Mouse (Mus musculus) thymus, postnatal 36 days (tissue): ENCODE measurements around the gene Fam205c.
A peak's percentile ranks its signal among the peaks of the same experiment; 100 is the strongest.
"Not testable (repeated sequence)": the region's sequence is repeated elsewhere in the genome, so short reads cannot be mapped to it uniquely, and the experiment has no call there.

Experiments used
- DNase-seq, 2 experiments: peaks; one replicate each; pipeline ENCODE4 v3.0.0; 2022; ENCODE audit warnings: mixed read lengths in 2 of 2

Fam205c gene

DNA sequence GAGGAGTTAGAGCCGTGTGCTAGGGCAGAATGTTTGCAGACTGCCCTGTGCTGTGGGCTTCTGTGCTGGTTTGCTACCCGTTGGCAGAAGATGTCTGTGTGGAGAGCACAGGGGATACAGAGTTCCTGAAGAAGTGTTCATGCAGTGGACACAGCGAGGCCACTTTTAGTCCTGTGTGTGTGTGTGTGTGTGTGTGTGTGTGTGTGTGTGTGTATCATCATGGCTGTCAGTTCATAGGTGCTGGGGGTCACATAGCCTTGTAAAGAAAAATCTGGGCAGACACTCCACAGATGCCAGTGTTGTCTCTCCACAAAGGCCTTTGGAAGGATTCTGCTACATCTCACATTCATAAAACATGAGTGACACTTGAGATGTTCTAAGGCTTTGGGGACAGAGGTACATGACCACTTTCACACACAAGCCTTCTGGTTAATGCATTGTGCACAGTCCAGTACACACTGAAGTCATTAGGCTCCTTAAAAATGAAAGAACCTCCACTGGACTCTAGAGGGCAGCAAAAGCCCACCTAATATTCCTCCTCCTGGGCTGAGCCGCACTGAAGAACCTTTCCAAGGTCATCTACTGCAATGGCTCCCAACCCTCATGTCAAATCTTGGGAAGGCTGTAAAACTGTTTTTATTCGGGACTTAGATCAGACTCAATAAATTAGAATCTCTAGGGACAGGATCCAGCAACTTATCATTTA, 2.7 kb upstream of the Fam205c start:
- peak in 1 of 2 experiments; percentile 9 for DNase-seq

DNA sequence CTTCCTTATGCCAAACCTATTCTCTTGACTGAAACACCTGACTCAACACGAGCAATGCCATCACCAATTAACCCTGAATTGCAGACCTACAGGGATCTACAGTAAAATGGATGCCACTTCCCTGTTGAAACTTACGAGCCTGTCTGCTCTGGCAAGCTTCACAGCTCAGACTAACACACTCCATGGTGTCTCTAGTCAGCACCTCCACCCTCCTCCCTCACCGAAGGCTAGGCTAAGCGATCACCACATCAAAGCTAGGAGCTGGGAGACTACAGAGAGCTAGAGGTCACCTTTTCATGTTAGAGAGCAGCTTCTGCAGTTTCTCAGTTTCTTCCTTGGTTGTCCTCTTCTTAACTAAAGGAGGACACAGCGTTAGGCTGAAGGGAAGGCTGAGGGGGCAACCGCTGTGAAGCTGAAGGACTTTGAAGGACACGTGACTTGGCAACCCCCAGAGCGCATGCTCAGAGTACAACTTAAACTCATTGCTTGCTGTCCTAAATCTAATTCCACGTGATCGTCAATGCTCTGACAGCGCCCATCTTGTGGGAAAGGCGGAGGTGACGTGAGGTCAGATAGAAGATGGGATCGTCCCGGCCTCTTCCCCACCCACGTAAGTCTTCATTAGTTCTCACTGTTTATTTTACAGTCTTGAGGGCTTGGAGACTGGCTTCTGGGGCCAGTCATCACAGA, 1.1 kb downstream of the Fam205c start:
- no peak for DNase-seq

DNA sequence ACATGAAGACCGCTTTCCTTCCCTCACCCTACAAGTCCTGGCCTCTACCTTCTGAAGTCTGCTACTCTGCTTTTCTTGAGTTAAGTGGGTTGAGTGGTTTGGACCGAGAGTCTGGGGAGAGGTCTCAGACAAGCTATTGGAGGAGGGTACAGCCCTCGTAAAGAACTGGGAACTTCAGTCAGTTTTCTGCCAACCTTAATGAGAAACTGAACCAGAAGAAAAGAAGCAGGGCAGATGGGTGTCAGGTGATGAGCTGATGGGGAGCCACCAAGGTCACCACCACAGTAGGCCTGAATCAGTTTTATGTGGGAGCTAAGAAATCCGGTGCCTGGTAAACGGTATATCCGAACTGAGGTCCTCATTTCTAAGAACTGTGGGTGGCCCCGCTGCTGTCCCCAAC, 1.9 kb downstream of the Fam205c start:
- DNase-seq = no peak

DNA sequence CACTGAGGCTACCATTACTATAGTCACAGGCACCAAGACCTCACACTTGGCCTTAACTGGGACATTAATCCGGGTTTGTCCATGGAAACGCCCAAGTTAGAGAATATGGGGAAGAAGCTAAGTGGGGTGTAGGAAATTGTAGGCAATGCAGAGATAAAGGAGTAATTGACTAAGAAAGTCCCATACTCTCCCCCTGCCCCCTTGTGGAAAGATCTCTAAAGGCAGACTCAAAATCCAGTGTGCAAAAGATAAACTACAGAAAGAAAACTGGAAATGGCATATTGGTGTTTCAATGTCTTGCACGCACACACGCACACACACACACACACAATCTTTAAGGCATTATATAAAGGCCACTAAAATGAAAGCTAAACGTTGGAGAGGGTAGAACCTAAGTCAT, 3.3 kb downstream of the Fam205c start:
- DNase-seq = no peak

DNA sequence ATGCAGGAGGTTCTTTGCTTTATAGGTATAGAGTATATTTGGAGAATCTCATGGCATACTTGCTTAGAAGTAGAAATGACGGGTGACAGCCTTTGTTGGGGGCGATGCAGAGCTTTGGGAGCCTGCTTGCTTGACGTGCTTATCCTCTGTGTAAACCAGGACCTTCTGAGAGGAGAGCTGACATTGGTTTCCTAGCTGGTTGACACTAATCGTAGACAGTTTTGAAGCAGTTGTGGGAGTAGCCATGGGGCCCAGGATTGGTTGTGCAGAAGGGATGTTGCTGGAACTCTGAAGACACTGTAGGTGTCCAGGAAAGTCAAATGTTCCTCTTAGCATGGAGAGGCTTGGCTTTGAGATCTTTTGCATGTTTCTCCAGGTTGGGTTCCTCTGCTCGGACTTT, 5.8 kb downstream of the Fam205c start:
- no peak for DNase-seq

DNA sequence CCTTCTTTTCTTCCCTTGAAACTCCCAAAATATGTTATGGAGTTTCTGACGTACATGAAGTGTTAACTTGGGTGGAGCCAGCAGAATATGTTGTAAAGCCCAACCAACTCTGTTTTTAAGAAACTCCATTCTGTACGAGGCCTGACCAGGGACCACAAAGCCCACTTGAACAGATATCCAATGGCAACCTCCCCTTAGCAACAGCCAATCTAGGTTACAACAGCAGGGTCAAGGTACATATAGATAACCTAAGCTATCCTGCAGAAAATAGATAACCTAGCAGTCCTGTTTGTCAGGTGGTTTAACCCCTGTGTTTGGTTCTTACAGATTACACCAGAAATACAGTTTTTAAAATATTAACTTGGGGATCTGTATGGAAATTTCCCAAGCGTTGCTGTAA, 6.6 kb downstream of the Fam205c start:
- no peak for DNase-seq

DNA sequence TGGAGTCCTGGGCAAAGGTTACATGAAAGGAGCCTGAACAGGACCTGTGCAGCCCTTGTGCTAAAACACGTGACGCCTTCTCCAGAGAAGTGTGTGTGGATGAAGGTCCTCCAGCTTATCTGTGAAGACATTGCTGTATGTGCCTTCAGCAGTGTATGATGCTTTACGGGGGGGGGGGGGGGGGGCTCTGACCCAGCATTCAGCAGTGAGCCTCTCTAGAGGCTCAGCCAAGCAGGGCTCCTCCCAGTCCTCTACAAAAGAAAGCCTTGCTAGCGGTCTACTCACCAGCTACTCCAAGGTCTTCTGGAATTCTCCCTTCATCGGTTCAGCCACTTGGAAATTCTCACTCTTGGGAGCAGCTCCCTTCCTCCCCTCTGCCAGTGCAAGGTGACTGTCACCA, 10.5 kb downstream of the Fam205c start:
- DNase-seq = not testable (repeated sequence)

DNA sequence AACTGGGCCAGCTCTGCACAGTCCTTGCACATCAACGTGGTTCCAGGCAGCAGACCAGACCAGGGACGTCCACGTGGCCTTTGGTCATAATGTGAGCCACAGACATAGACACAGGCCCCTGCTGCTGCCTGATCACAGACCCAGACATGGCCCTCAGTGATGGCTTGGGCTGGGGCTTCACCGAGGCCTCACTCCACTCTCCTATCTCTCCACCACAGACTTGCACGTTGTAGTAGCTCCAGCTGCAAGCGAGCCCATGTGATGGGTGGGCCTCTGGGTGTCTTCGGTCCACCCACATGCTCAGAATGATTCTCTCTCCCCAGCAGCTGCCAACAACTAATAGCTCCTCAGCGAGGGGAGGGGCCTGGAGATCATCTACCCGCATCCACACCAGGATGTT, 13.6 kb downstream of the Fam205c start:
- not testable (repeated sequence) for DNase-seq

DNA sequence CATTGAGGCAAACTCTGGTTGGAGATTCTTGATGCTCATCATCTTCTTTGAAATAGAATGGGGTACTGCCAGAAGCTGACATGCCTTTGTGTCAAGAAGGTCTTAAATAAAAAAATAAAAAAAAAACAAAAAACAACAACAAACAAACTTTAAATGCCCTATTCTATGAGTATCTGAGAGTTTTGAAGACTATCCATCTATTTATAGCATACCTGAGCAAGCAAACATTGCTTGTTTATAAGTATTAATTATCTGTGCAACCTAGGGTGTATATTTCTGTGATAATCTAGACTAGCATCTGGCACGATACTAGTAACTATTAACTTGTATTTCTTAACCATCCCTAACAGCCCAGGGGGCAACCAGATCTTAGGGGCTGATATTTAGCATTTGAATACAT, 17.4 kb downstream of the Fam205c start, which contains the start of gene Gm12394:
Gene Gm12394 (minus strand): TSS at position 101 of the 400 bp plus-strand sequence.
- not testable (repeated sequence) for DNase-seq

DNA sequence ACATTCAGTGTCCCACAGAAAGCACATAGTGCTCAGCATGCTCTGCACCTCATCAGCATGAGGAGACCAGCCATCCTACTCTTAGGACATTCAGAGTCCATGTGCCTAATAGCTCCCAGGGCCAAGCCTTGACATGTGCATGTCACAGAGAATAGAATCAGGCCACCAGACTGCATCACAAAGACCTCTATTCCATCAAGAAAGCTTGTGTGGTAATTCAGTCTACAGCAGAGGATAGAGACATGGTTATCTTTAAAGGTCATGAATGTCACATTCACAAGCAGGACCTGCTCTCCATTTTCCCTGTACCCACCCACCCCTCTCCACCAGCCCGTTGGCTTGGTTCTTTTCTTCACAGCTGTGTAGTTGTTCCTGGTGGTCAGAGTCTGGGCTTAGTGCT, 20.2 kb downstream of the Fam205c start, which contains the start of gene Fam205a1:
Gene Fam205a1 (minus strand): TSS at position 101 of the 400 bp plus-strand sequence.
- DNase-seq = not testable (repeated sequence)
